Mouse (Mus musculus) CD4-positive, CD25-positive, alpha-beta regulatory T cell, adult 2 months (primary cell): ENCODE results near the gene Tspan17.
"Not testable (repeated sequence)": the region's sequence is repeated elsewhere in the genome, so short reads cannot be mapped to it uniquely, and the experiment has no call there.

Experiments used
- DNase-seq: peaks from one replicate; pipeline ENCODE4 v3.0.0-alpha.2; 2012; ENCODE audit warnings: low read depth, low spot score

Tspan17 gene

DNA sequence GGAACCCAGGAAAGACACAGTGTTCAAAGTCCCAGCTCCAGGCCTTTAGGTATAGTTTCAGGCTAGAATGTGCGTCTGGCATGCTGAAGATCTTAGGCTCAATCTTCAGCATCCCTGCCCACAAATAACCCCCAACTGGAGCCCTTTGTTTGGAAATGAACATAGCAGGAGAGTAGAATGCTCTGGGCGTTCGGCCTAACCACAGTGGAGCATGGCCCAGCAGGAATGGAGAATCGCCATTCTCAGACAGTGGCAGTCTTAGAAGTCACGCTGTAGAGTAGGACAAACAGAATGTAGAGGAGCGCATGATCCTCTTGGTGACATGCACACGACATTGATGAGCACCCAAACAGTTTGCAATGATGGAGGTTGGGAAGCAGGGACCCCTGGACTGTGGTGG, 28.3 kb upstream of the Tspan17 start:
- DNase-seq = no peak

DNA sequence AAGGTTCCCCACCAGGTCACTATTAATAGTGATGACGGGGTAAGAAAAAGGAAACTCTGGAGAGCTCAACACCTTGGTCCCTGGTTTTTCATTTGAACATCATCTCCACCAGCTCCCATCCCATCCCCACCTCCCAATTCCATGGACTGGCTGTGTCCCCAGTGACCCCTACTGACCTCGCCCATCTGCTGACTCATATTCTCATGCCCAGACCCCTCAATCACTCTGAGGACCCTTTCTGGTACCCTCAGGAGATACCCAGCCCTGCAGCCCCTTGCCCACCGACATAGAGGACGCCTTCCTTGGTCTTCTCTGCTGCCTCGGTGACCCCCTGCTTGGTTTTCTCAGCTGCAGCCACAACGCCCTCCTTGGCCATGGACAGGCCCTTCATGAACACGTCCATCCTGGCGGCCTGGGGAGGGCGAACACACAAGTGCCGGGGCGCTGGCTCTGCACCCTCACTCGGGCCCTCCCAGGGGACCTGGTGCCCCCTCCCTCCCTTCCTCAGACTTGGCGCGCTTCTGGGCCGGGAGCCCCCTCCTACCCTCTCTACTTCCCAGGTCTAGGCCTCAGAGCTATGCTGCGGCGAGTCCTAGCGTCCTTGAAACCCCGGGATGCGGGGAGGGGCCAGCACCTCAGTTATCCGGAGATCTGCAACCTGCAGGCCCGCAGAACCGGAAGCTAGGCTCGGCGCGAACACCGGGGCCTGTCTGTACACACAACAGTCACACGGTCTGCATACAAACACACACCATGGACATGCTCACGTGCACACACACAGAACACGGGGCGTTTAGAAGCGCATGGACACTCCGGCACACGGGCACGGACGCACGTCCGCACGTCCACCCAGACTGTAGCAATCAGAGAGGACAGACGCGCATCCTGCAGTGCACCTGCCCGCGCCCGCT, 23.6 kb upstream of the Tspan17 start:
- peak; percentile 17 for DNase-seq

GRCm38 (mm10) chr13:54766192-54766768, 22.9 kb upstream of the Tspan17 start, which contains the start of gene Sncb:
TSS of gene Sncb (minus strand) at chr13:54766595.
- DNase-seq = peak; percentile 77

DNA sequence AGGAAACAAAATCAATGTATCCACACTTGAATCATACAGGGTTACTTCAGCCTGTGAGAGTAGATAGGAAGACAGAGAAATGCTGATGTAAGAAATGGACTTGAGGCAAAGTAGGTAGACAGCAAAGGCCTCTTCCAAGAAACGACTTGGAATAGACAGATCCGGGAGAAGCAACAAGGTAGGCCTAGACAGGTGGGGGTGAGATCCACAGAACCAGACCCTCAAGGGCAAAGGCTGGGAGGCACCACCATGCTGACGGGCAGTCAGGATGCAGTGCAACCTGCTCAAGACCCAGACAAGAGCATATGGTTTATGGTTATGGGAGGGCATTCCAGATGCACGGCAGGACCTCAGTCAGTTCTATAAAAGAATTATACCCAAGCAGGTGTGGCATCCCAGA, 22.2 kb upstream of the Tspan17 start:
- DNase-seq = no peak

DNA sequence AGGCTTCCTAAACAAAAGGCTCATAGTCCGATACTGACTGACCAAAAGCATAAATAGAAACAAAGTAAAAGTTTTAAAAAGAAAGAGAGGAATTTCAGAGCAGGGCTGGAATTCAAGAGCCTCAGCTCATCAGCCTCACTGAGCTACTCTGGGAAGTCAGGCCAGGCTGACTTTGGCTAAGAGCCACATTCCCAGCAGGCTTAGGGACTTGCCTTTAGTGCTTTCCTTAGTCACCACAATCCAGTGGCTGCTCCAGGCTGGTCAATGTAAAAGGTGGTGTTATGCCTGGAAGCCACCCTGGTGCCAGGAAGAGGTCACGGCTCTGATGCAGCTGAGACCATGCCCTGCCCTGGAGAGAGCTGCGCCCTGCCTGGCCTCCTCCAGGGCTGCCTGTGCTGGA, 8.6 kb upstream of the Tspan17 start:
- no peak for DNase-seq

GRCm38 (mm10) chr13:54781086-54781485, 8.1 kb upstream of the Tspan17 start:
- DNase-seq = no peak

DNA sequence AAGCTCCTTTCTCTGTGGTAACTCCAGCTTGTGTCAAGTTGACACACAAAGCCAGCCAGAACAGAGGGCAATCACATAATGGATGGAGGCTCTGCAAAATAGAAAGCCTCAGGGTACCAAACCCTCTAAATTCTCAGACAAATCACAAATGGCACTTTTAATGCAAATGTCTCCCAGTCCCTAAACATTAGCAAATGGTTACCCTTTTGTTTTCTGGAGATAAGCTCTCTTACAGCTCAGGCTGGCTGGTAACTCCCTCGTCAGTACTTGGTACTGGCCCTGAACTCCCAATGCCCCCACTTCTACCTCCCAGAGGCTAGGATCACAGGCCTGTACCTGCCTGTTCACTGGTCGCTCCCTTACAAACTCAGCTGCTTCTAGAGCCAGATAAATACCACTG, 5.9 kb upstream of the Tspan17 start:
- DNase-seq = no peak

- DNase-seq = no peak
Observed at GRCm38 (mm10) chr13:54783698-54784097, 5.5 kb upstream of the Tspan17 start, which contains the start of gene Eif4e1b. TSS of gene Eif4e1b (plus strand) at chr13:54783998.

GRCm38 (mm10) chr13:54787591-54787990, 1.6 kb upstream of the Tspan17 start:
- not testable (repeated sequence) for DNase-seq

DNA sequence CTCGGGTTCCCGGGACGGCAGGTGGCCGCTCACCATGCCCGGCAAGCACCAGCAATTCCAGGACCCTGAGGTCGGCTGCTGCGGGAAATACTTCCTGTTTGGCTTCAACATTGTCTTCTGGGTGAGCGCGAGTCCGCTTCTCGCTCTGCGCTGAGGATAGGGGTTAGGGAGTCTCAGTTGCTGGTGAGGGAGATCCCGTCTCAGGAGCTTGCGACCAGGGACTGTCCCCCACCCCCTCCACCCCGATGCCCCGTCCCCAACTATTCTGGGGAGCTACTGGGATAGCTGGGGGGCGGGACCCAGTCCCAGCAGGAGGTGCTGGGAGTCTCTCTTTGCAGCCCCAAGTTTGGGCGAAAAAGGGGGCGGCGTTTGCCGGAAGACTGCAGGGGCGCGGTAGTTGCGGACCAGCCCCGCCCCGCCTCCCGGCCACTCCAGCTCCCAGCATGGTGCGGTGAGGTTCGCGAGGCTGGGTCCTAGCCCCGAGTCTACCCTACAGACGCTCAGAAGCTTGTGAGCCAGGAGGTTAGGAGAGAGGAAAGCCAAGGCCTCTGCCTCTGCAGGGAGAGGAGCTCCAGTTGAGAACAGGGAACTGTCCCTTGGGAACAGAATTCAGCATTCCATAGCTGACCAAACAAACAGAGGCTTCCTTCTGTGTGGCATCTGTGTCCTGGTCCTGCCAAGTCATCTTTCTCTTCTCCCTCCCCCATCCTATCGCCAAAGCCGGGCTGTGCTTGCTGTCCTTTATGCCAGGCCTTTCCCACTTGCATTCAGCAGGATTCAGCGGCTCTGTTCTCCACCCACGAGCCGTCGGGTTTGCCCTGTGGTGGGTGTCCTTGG, 602 bp downstream of the Tspan17 start:
- peak; percentile 34 for DNase-seq

DNA sequence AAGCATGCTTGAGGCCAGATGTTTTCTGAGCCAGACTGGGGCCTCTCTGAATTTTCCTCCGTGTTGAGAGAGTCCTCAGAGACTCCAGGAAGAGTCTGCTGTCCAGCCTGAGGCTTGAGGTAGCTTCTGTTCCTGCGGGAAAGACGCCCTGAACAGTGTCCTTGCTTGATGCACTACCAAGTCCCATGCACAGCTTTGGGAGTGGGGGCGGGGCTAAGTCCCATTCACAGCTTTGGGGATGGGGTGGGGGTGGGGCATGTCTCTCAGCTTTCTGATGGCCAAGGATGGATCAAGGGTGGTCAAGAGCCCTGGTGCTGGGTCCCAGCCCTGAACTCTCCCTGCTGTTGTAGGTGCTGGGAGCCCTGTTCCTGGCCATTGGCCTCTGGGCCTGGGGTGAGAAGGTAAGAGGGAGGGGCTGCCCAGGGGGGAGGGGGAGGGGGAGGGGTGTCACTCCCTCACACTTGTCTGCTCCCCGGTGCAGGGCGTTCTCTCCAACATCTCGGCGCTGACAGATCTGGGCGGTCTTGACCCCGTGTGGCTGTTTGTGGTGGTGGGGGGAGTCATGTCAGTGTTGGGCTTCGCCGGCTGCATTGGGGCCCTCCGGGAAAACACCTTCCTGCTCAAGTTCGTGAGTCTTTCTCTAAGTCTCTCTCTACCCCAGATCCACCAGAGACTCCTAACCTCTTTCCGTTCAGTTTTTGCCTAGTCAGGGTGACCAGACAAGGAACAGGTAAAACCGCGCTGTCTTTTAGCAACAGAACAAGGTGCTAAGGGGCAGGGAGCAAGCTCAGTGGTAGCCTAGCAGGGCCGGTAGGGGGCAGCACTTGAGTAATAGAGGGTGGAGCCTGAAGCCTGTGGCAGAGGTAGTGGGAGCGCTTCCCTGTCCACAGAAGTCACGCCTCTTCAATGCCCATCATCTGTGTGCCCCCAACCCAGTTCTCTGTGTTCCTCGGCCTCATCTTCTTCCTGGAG, 3.4 kb downstream of the Tspan17 start:
- peak; percentile 38 for DNase-seq

GRCm38 (mm10) chr13:54794002-54794577, 4.9 kb downstream of the Tspan17 start:
- no peak for DNase-seq

GRCm38 (mm10) chr13:54794843-54795242, 5.7 kb downstream of the Tspan17 start:
- no peak for DNase-seq

DNA sequence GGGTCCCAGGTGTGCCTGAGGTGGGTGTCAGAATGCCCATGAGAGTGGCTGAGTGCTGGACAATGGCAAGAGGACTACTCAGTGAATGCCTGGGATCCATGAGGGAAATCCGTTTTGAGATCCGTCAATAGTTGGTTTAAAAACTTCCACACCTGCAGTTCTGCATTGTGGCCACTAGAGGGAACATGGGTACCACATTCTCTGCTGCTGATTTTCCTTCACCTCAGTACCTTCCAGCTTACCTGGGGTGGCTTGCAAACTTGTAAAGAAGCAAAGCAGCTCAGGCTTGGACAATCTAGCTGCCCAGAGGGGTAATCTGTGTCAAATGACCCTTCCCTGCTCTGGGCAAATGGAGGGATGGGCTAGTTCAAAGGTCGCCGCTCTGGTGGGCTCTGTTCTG, 8.2 kb downstream of the Tspan17 start:
- peak; percentile 59 for DNase-seq

GRCm38 (mm10) chr13:54797861-54798643, 8.9 kb downstream of the Tspan17 start:
- no peak for DNase-seq

DNA sequence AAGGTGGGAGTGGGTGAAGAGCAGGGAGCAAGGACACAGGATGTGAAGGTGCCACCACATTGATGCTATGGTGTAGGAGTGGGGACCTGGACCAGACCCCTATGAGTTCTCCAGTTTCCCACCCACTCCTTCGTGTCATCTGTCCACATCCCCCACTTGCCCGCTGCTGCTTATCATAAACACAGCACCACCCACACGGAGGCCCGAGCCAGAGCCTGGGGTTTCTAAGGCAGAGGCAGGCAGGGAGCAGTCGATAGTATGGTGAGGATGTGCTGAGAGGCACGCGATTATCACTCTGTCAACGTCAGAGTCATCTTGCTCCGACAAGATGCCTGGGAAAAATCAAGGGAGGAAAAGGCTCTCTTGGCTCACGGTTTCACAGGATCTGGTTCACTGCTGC, 9.6 kb downstream of the Tspan17 start:
- DNase-seq = no peak

DNA sequence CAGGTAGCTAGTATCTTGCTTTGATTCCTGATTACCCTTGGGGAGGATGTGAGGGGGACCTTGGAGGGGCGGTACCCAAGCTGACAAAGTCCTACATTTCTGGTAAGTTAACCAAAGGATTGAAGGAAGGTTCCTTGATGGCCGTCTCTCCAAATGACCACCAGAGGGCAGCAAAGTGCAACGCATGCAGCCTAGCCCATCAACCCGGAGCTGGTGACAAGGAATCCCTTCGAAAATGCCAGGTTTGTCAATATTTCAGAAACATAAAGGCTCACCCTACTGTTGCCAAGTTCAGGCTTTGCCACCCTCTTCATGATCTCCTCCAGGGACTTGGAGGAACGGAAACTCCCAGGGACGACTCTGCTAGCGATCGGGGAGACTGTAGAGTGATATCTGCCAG, 10.5 kb downstream of the Tspan17 start:
- DNase-seq = peak; percentile 83

DNA sequence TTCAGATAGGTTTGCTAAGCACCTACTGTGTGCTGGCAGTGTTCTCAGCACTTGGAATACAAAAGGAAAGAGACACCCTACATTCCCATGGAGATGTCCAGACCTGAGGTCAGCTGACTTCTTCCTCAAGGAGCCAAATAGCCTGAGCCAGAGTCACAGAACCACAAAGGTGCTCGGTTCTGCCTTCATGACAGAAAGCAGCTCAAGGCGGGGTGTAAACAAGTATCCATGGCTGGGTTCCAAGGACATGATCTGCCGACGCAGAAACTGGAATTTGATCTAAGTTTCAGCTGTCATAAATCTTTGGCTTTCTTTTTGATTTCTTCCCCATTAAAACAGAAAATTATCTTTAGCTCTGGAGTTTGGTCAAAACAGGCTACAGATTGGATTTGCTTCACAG, 11.0 kb downstream of the Tspan17 start:
- DNase-seq = no peak

DNA sequence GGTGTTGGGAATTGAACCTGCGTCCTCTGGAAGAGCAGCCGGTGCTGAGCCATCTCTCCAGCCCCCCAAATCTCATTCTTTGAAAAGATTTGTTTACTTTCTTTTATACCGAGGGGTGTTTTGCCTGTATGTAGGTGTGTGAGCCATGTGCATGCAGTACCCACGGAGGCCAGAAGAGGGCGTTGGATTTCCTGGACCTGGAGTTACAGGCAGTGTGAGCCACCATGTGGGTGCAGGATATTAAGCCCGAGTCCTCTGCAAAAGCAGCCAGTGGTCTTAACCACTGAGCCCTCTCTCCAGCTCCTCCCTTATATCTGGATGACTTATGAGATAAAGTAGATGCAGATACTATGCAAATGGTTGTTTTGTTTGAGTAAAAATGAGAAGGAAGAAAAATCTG, 13.8 kb downstream of the Tspan17 start:
- no peak for DNase-seq
